Mouse (Mus musculus) left cerebral cortex, adult 9 months (tissue): ENCODE measurements at regions not wholly inside any gene's neighbourhood (a gene's known extent, or its start where the extent isn't known, plus 50 kb on each side); places are given as distances from the start of the nearest gene placed in this dataset.
"Not testable (repeated sequence)": the region's sequence is repeated elsewhere in the genome, so short reads cannot be mapped to it uniquely, and the experiment has no call there.

Experiments used
- DNase-seq, 2 experiments: peaks; one replicate each; pipeline ENCODE4 v3.0.0; 2022; ENCODE audit warnings: low spot score in 2 of 2

- DNase-seq: no peak
Measured at GRCm38 (mm10) chr10:15321480-15321879, 603.5 kb upstream of the Gje1 start.

DNA sequence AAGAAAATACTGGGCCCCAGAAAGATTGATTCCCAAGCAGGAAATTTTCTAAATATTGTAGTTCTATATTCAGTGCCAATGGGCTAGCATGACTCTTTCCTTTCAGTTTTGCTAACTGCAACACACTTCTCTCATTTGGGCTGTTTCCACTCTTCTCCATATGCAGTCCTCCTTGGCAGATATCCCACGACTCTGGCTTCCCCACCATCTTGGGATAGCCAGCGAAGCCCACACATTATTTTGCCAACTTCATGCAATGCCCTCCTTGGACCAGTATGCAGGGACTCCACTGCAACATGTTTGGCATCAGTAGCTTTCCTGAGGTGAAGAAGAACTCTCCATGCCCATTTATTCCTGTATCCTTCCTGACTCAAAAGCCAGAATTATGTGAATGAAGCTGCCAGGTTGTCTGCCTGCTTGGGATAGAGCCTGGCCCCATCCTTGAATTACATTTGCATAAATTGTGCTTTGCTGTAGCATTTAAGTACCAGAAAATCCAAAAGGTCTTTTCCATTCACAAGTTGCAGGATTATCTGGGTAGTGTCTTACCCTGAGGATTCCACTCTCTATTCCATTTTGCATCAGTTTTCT, 599.1 kb upstream of the Gje1 start:
- DNase-seq: no peak

DNA sequence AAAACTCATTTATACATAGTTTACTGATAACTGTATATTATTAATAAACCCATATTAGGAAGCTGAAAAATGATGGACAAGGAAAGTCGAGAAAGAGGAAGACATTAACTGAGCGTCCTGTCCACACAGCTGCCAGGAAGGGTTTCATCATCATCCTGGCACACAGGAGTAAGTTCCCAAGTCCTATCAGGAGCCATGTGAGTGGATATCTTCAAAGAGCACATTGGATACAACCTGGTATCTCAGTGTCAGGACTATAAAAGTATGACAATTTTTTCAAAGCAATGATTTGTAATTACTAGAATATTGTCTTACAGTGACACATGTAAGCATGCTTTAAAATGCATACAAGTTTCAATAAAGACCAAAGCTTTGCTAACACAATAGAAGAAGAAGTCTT, 592.6 kb upstream of the Gje1 start:
- DNase-seq: no peak

- no peak for DNase-seq
Measured at GRCm38 (mm10) chr10:15305811-15306473, 587.9 kb upstream of the Gje1 start.

DNA sequence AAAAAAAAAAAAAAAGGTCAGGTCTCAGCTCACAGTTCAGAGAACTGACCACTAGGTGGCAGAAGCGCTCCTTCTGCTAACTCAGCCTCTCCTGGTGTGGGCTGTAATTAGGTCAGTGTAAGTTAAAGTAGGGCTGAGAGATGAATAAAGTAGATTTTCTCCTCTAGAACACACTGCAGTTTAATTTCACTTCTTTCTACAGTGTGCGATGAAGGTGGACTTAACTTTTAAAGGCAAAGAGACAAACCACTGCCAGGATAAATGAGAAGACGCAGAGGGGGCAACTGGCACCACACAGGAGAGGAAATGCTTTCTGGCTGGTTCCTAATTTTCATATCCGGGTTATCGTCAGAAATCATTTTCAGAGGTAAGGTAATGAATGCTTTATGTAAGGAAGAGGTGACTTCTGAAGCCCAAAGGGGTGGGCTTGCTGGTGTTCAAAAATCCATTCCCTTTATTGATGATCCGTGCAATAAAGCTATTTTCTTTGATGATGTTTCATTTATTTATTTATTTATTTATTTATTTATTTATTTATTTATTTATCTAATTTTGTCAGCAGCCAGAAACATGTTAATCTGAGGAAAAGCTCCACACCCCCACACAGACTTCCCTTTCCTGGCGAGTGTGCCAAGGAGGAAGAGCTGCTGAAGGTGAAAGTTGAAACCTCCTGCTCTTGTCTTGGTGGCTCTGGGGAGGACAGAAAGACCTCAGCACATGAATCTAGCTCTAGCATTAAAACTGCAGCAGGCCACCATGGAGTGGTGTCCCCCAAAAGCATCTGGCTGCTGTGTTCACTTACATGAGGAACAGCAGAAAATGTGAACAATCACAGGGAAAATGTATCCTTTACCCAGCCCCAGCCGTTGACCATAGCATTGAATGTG, 582.4 kb upstream of the Gje1 start:
- DNase-seq: peak; percentile 20 to 76

- no peak for DNase-seq
Measured at GRCm38 (mm10) chr10:15299331-15300198, 581.6 kb upstream of the Gje1 start.

GRCm38 (mm10) chr10:15297257-15297656, 579.2 kb upstream of the Gje1 start:
- no peak for DNase-seq

DNA sequence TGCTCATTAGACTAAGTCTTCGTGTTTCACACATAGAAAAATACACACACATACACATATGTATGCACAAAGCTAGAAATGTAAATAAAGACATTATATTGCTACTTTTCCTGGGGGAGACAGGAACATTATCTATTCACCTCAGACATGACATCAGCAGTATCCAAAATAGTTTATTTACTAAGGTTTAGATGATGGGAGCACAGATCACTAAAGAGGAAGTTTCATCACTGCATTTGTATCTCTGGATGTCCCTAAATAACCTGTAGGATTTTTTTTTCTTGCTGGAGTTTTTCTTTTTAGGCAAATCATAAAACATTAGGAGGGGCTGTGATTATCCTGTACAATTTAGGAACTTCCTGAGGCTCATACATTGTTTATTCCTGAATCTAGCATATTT, 576.1 kb upstream of the Gje1 start:
- no peak for DNase-seq

DNA sequence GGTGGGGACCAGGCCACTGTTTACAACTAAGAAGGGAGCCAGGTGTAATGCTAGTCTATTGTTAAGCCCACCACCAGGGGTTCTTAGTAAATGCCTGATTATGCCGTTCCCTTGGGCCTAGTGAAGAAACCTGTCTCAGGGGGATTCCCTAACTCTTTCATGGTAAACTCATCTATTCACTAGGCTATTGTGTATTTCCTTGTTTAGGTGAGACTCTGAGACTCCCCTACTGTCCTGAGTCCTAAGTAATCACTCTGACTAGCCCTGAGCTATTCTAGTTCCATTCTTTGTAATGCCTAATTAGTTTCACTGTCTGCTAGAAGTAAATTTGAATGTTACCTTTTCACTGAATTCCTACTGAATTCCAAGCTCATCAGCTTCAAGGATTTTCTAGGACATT, 545.3 kb upstream of the Gje1 start:
- DNase-seq: not testable (repeated sequence)

- DNase-seq: not testable (repeated sequence)
Measured at GRCm38 (mm10) chr10:15262282-15262681, 544.3 kb upstream of the Gje1 start.

DNA sequence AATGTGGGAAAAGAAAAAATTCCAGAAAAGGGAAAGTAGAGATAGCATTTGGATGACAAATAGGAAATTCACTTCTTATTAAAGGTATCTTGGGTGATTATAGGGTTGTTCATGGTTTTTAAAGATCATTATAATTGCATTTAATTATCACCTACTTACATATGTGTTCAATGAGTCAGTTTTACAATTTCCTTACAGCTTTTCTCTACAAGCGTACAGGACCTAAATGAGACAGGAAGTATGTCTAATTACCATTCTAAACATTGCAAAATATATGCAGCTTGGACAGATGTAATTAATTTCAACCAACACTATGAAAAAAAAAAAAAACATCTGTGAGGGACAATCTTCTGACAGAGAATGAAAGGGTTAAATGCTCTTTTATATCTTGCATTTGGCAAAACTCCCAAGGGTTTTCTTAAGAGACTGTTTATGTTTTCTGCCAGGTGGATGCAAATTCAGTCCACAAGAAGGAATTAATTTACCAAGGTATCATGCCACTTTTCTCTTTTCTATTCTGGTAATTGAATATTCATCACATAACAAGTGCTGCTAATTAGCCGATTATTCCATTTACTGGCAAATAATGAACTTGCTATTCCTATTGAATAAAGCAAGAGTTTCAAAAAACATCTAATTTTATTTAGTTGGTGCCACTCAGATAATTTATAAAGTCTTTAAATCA, 531.5 kb upstream of the Gje1 start:
- no peak for DNase-seq

DNA sequence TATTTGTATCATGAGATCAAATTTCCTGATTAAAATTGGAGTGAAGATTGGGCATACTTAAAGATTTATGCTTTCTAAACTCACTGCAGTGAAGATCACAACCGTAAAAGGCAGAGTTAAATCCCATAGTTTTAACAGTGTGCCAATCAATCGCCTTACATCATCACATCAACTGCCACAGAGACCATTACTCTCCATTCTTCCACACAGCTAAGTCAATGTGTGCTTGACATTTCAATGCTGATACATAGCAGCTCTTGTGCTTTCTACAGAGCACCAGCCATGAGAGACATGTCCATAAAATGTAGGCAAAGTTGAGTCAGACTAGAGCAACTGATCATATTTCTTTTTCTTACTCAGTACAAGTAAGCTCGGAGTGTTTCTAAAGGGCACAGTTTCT, 530.9 kb upstream of the Gje1 start:
- no peak for DNase-seq

- DNase-seq: no peak
Measured at GRCm38 (mm10) chr10:15244376-15245262, 526.6 kb upstream of the Gje1 start.

GRCm38 (mm10) chr10:15243460-15243859, 525.4 kb upstream of the Gje1 start:
- no peak for DNase-seq

- DNase-seq: no peak
Measured at GRCm38 (mm10) chr10:15218883-15219282, 500.9 kb upstream of the Gje1 start.

GRCm38 (mm10) chr10:15179585-15179984, 461.6 kb upstream of the Gje1 start:
- DNase-seq: no peak

DNA sequence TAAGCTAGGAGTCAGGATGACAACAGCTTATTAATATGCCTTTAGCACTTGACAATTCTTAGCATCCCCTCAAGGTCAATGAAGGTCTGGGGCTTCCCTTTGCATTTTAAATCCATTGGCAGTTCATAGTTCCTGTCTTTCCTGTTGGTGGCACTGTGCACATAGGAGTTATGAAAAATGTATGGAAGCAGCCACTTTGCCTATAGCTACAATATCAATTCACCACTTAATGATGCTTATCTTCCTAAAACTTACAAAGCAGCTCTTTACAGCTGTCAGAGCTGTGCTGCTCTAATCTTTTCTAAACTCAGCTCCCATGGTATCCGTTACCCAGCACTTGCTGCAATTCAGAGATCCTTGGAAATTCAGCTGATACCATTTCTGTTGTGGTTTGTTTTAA, 456.4 kb upstream of the Gje1 start:
- no peak for DNase-seq

DNA sequence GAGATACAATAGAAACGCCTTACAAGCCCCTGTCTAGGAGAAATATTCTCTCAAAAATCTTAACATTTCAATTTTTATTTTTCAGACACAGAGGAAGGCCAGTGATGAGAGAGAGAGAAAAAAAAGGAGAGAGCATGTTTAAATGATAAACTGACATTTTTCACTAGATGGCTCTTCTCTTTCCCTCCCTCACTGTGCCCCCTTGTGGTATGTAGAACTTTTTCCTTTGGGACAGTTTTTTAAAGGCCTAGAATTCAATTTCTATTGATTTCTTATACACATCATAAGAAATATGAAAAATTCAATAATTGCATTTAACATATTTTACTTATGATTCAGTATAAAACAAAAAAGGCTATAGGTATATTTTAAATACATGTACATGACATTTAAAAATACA, 454.5 kb upstream of the Gje1 start:
- DNase-seq: no peak

DNA sequence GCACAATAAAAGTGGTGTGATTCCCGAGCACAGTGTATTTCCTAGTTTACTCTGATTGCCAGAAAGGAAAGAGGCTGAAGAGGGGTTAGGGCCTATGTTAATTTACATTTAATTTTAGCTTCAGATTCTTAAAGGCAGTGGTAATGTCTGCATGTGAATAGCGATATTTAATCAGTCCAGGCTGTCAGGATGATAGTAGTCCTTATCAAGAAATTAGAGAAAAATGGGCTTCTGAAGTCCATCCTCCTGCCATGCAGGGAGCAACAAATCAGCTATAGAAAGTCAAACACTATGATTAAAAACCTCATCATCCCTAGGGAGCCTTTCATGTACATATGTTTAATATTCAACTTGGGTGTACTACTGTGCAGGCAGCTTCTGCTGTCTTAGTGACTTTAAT, 422.7 kb upstream of the Gje1 start:
- DNase-seq: no peak
